Mouse (Mus musculus): ENCODE measurements around the gene BC049730. TPM values are rescaled to one million over a fixed set of nuclear protein-coding genes. Genes with fewer than 3 reads are reported as not detected.
"Not testable (repeated sequence)": the region's sequence is repeated elsewhere in the genome, so short reads cannot be mapped to it uniquely, and the experiment has no call there.

Gene BC049730
- polyA plus RNA-seq, 1 experiment: not detected

GRCm38 (mm10) chr7:24702841-24703240 lies 6.2 kb upstream of the BC049730 start:
- H3K36me3 ChIP-seq (ENCODE audit: control insufficient read depth, insufficient read depth); H3K79me2 ChIP-seq (ENCODE audit: control insufficient read depth, insufficient read depth); H3K4me3 ChIP-seq; H3ac ChIP-seq (ENCODE audit: control insufficient read depth, insufficient read length); H3K4me2 ChIP-seq (ENCODE audit: low read depth); H3K27me3 ChIP-seq (ENCODE audit: control insufficient read depth, insufficient read depth, insufficient read length): not testable (repeated sequence)

DNA sequence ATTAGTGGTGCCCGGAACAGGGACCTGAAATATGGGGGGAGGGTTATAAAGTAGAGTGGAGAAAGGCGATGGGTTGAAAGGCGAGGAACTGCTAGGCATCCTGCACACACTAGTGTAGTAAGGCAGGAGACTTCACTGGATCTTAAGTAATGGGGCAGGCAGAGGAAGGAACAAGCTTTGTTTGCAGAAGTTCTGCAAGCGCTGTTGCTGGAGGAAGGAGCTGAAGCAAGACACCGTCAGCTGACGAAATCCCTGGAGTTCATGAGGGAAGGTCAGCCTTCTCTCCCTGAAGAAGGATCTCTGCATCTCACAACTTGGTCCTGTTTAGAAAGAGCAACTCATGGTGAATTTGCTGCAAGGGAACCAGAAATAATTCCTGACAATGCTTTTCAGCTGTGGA lies 6.0 kb downstream of the BC049730 start:
- no peak overlapping the region for H3ac ChIP-seq (ENCODE audit: control insufficient read depth, insufficient read length)
- no peaks in the 10 kb centered on the region for H3K36me3 ChIP-seq (ENCODE audit: control insufficient read depth, insufficient read depth)
- no peak overlapping the region for H3K4me3 ChIP-seq
- H3K79me2 ChIP-seq (ENCODE audit: control insufficient read depth, insufficient read depth): no peaks in the 10 kb centered on the region
- TF ChIP-seq REST (IDR thresholded peaks at IDR 0.05; ENCODE audit: insufficient read depth, insufficient read length) (no peak), SRF (IDR thresholded peaks at IDR 0.05; ENCODE audit: control insufficient read depth, insufficient read length, low read depth) (no peak), MYOD1 (IDR thresholded peaks at IDR 0.05; ENCODE audit: control insufficient read depth in 1 of 3, insufficient read length in 2 of 3, low read depth in 2 of 3) (no peak), USF1 (IDR thresholded peaks at IDR 0.05; ENCODE audit: low read depth) (no peak), TCF3 (IDR thresholded peaks at IDR 0.05; ENCODE audit: insufficient read length, low read depth) (no peak), E2F4 (IDR thresholded peaks at IDR 0.05; ENCODE audit: insufficient read depth) (no peak), POLR2AphosphoS2 (IDR thresholded peaks at IDR 0.05; ENCODE audit: insufficient read length, low read depth) (no peak)
- H3K27me3 ChIP-seq (ENCODE audit: control insufficient read depth, insufficient read depth, insufficient read length): peaks cover 21% of the 10 kb centered on the region
- no peak overlapping the region for H3K4me2 ChIP-seq (ENCODE audit: low read depth)

DNA sequence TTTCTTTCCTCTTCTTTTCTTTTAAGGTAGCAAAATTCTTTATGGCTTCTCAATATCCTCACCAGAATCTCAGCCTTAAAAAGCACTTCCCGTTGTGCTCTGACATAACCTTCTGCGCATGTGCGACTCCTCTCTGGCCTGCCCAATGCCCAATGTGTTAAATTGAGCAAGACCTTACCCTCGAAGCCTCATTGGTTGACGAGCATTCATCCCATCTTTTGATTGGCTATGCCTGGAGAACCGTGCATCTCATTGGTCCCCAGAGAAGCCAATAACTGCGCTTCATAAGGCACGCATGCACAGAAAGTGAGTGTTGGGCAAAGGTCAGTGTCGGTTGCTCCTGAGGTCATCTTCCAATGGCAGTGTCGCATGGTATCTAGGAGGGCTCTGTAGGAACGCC lies 17.8 kb downstream of the BC049730 start, which contains the start of gene Gm4763:
TSS of gene Gm4763 (minus strand) at position 101 of the 400 bp plus-strand sequence.
- H3K27me3 ChIP-seq (ENCODE audit: control insufficient read depth, insufficient read depth, insufficient read length); H3K79me2 ChIP-seq (ENCODE audit: control insufficient read depth, insufficient read depth); H3K36me3 ChIP-seq (ENCODE audit: control insufficient read depth, insufficient read depth); H3ac ChIP-seq (ENCODE audit: control insufficient read depth, insufficient read length); H3K4me3 ChIP-seq; H3K4me2 ChIP-seq (ENCODE audit: low read depth): not testable (repeated sequence)

DNA sequence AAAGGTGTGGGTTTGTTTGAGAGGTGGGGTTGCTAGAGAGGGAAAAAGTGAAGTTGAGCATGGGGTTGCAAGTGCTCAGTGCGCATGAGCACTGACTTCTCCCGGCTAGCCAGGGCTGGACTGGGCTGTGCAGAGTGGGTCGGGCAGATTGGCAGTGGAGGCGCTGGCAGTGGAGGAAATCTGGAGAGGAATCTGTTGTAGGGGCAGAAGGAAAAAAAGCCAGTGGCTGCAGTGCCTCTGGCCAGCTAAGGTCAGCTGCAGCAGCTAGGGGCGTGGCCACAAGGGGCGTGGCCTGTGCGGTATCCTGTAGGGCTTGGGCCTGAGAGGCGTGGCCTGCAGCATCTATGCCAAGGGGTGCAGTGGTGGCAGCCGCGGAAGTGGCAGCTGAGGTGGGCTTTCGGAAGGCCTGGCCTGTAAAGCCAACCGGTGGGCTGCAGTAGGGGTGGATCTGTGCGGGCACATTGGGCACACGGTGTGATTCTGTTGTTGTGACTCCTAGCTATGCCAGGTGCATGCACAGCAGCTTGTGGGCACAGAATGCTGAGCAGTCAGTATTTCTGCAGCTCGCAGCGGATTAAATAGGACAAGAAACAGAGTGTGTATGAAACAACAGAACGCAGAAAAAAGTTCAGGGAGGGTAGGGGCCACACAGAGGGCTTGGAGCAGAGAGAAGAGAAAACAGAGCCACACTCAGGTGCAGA lies 27.1 kb downstream of the BC049730 start:
- Histone ChIP-seq H3K4me2 (ENCODE audit: low read depth) (no peak overlapping the region), H3K4me3 (no peak overlapping the region), H3K79me2 (ENCODE audit: control insufficient read depth, insufficient read depth) (no peaks in the 10 kb centered on the region), H3K27me3 (ENCODE audit: control insufficient read depth, insufficient read depth, insufficient read length) (peaks cover 31% of the 10 kb centered on the region), H3ac (ENCODE audit: control insufficient read depth, insufficient read length) (no peak overlapping the region), H3K36me3 (ENCODE audit: control insufficient read depth, insufficient read depth) (no peaks in the 10 kb centered on the region)
- no peak for TF ChIP-seq USF1 (IDR thresholded peaks at IDR 0.05; ENCODE audit: low read depth)
- no peak for TF ChIP-seq POLR2A (IDR thresholded peaks at IDR 0.05; ENCODE audit: insufficient read length, low read depth)
- TF ChIP-seq REST (IDR thresholded peaks at IDR 0.05; ENCODE audit: insufficient read depth, insufficient read length): no peak
- TF ChIP-seq TCF12 (IDR thresholded peaks at IDR 0.05; ENCODE audit: insufficient read depth, poor library complexity, severe bottlenecking): no peak
- TF ChIP-seq CEBPB (IDR thresholded peaks at IDR 0.05; ENCODE audit: insufficient read depth, poor library complexity, severe bottlenecking): no peak

- Histone ChIP-seq H3ac (ENCODE audit: control insufficient read depth, insufficient read length) (no peak overlapping the region), H3K36me3 (ENCODE audit: control insufficient read depth, insufficient read depth) (no peaks in the 10 kb centered on the region), H3K79me2 (ENCODE audit: control insufficient read depth, insufficient read depth) (no peaks in the 10 kb centered on the region), H3K27me3 (ENCODE audit: control insufficient read depth, insufficient read depth, insufficient read length) (peaks cover 31% of the 10 kb centered on the region), H3K4me2 (ENCODE audit: low read depth) (no peak overlapping the region), H3K4me3 (no peak overlapping the region)
- TF ChIP-seq MAX (IDR thresholded peaks at IDR 0.05; ENCODE audit: low read depth) (no peak), CEBPB (IDR thresholded peaks at IDR 0.05; ENCODE audit: insufficient read depth, poor library complexity, severe bottlenecking) (no peak), SRF (IDR thresholded peaks at IDR 0.05; ENCODE audit: control insufficient read depth, insufficient read length, low read depth) (no peak), TCF3 (IDR thresholded peaks at IDR 0.05; ENCODE audit: insufficient read length, low read depth) (no peak), POLR2A (IDR thresholded peaks at IDR 0.05; ENCODE audit: insufficient read length, low read depth) (no peak), USF1 (IDR thresholded peaks at IDR 0.05; ENCODE audit: low read depth) (no peak), E2F4 (IDR thresholded peaks at IDR 0.05; ENCODE audit: insufficient read depth) (no peak), POLR2AphosphoS2 (IDR thresholded peaks at IDR 0.05; ENCODE audit: insufficient read length, low read depth) (no peak), MYOD1 (IDR thresholded peaks at IDR 0.05; ENCODE audit: control insufficient read depth in 1 of 3, insufficient read length in 2 of 3, low read depth in 2 of 3) (no peak), TCF12 (IDR thresholded peaks at IDR 0.05; ENCODE audit: insufficient read depth, poor library complexity, severe bottlenecking) (no peak), REST (IDR thresholded peaks at IDR 0.05; ENCODE audit: insufficient read depth, insufficient read length) (no peak), MYOG (IDR thresholded peaks at IDR 0.05; ENCODE audit: control insufficient read depth in 1 of 3, insufficient read depth in 1 of 3, insufficient read length in 2 of 3, low read depth in 2 of 3) (no peak)
Measured at GRCm38 (mm10) chr7:24750695-24751094, 41.7 kb downstream of the BC049730 start.

GRCm38 (mm10) chr7:24751610-24752009 lies 42.6 kb downstream of the BC049730 start:
- H3K79me2 ChIP-seq (ENCODE audit: control insufficient read depth, insufficient read depth): no peaks in the 10 kb centered on the region
- H3ac ChIP-seq (ENCODE audit: control insufficient read depth, insufficient read length): no peak overlapping the region
- TF ChIP-seq SRF (IDR thresholded peaks at IDR 0.05; ENCODE audit: control insufficient read depth, insufficient read length, low read depth) (no peak), MYOG (IDR thresholded peaks at IDR 0.05; ENCODE audit: control insufficient read depth in 1 of 3, insufficient read depth in 1 of 3, insufficient read length in 2 of 3, low read depth in 2 of 3) (no peak), POLR2A (IDR thresholded peaks at IDR 0.05; ENCODE audit: insufficient read length, low read depth) (no peak), MAX (IDR thresholded peaks at IDR 0.05; ENCODE audit: low read depth) (no peak), TCF12 (IDR thresholded peaks at IDR 0.05; ENCODE audit: insufficient read depth, poor library complexity, severe bottlenecking) (no peak), MYOD1 (IDR thresholded peaks at IDR 0.05; ENCODE audit: control insufficient read depth in 1 of 3, insufficient read length in 2 of 3, low read depth in 2 of 3) (no peak), POLR2AphosphoS2 (IDR thresholded peaks at IDR 0.05; ENCODE audit: insufficient read length, low read depth) (no peak), TCF3 (IDR thresholded peaks at IDR 0.05; ENCODE audit: insufficient read length, low read depth) (no peak), E2F4 (IDR thresholded peaks at IDR 0.05; ENCODE audit: insufficient read depth) (no peak), REST (IDR thresholded peaks at IDR 0.05; ENCODE audit: insufficient read depth, insufficient read length) (no peak), CEBPB (IDR thresholded peaks at IDR 0.05; ENCODE audit: insufficient read depth, poor library complexity, severe bottlenecking) (no peak), USF1 (IDR thresholded peaks at IDR 0.05; ENCODE audit: low read depth) (no peak)
- no peaks in the 10 kb centered on the region for H3K36me3 ChIP-seq (ENCODE audit: control insufficient read depth, insufficient read depth)
- H3K27me3 ChIP-seq (ENCODE audit: control insufficient read depth, insufficient read depth, insufficient read length): peaks cover 33% of the 10 kb centered on the region
- no peak overlapping the region for H3K4me2 ChIP-seq (ENCODE audit: low read depth)
- H3K4me3 ChIP-seq: no peak overlapping the region
